Mouse (Mus musculus) left cerebral cortex, adult 2 months (tissue): ENCODE measurements around the gene Hoxc10. TPM values are rescaled to one million over a fixed set of nuclear protein-coding genes. Genes with fewer than 3 reads are reported as not detected.

Experiments
- DNase-seq, 2 experiments: peaks; one replicate each; pipeline ENCODE4 v3.0.0; 2021 to 2022; ENCODE audit warnings: low spot score in 2 of 2, mixed read lengths in 1 of 2; ENCODE audit errors: extremely low spot score in 1 of 2
- H3K27ac ChIP-seq: fragments of 200-600 bp; 2 replicates; pipeline ENCODE4 v1.8.1; 2022
- H3K4me3 ChIP-seq: fragments of 200-600 bp; 2 replicates; pipeline ENCODE4 v1.8.1; 2022
- CTCF ChIP-seq: fragments of 200-600 bp; IDR thresholded peaks from 2 replicates; pipeline ENCODE4 v1.8.1; 2022; ENCODE audit warnings: antibody characterized with exemption, mild to moderate bottlenecking, moderate library complexity
- intact Hi-C: fragments of 180-260 bp; cut with DNase I; formaldehyde crosslinking; loops from one replicate; pipeline ENCODE4 v1.15.1; 2025
- total RNA-seq, 2 experiments: library from RNA; stranded (reverse); gene quantifications; 2 replicates each; pipeline ENCODE4 v1.2.3; 2021

Hoxc10 gene
- total RNA-seq, 2 experiments from 2014 or later: not detected

GRCm38 (mm10) chr15:103001370-103001769 lies 34.8 kb downstream of the Hoxc10 start:
- no peak for DNase-seq
- Histone ChIP-seq H3K4me3 (no peak overlapping the region), H3K27ac (no peak overlapping the region)
- intact Hi-C loops: no loop called here
- no peak for TF ChIP-seq CTCF

- intact Hi-C loops: no loop called here
- TF ChIP-seq CTCF: no peak
- Histone ChIP-seq H3K4me3 (no peak overlapping the region), H3K27ac (no peak overlapping the region)
- no peak for DNase-seq
These were observed 35.6 kb downstream of the Hoxc10 start for GRCm38 (mm10) chr15:103002156-103002555.

GRCm38 (mm10) chr15:103002821-103003448 lies 36.3 kb downstream of the Hoxc10 start:
- H3K27ac ChIP-seq: no peak overlapping the region
- no peak for DNase-seq
- TF ChIP-seq CTCF: no peak
- no peak overlapping the region for H3K4me3 ChIP-seq
- intact Hi-C loops: no loop called here

- no peak for DNase-seq
- TF ChIP-seq CTCF: no peak
- H3K4me3 ChIP-seq: no peak overlapping the region
- H3K27ac ChIP-seq: no peak overlapping the region
- intact Hi-C loops: no loop called here
These were observed 38.7 kb downstream of the Hoxc10 start for GRCm38 (mm10) chr15:103005308-103005707.

- no peak for DNase-seq
- no peak for TF ChIP-seq CTCF
- Histone ChIP-seq H3K27ac (no peak overlapping the region), H3K4me3 (no peak overlapping the region)
- intact Hi-C loops: no loop called here
These were observed 39.2 kb downstream of the Hoxc10 start for GRCm38 (mm10) chr15:103005797-103006196.

DNA sequence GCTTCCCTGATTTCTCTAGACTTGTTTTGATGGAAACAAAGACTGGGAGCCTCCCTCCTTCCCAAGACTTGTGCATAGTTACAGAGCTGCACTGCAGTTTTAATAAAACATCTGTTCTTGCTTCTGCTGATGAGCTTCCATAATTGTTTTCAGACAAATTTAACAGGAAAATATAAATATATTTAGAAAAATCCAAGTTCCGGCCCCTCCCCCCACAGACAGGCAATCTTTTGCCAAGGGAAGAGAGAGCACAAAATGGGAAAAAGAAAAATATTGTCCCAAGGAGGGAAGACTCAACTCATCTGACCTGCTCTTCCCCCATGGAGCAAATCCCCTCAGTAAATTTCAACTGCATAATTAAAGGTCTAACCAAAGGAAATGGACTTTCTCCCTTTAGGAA lies 39.7 kb downstream of the Hoxc10 start:
- intact Hi-C loops: no loop called here

DNA sequence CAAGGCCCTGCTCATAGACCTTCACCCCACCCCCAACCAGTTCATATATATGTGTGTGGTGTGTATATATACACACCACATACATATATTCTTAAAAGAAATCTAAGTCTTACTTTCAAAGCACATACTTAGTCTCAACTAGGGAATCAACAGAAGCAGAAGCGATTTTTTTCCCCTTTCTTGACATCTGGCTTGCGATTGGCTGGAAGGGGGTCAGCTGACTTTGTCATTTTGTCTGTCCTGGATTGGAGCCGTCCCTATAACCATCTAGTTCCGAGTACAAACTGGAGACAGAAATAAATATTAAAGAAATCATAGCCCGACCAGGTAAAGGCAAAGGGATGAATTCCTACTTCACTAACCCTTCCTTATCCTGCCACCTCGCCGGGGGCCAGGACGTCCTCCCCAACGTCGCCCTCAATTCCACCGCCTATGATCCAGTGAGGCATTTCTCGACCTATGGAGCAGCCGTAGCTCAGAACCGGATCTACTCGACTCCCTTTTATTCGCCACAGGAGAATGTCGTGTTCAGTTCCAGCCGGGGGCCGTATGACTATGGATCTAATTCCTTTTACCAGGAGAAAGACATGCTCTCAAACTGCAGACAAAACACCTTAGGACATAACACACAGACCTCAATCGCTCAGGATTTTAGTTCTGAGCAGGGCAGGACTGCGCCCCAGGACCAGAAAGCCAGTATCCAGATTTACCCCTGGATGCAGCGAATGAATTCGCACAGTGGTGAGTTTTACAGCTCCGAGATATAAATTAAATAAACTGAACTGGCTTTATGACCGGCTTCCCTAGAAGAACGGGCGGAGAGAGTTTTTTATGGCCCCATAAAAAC lies 42.9 kb downstream of the Hoxc10 start:
- intact Hi-C loops: loop anchor here (5.0 to 10.0 kb wide), 2 partner anchors 113 to 305 kb away; partner anchors contain the start of gene Gpr84
- Histone ChIP-seq H3K27ac (no peak overlapping the region), H3K4me3 (no peak overlapping the region)
- no peak for TF ChIP-seq CTCF
- DNase-seq: no peak

More for the DNA sequence above, 39.7 kb downstream of the Hoxc10 start:
- DNase-seq: no peak
- Histone ChIP-seq H3K27ac (no peak overlapping the region), H3K4me3 (no peak overlapping the region)
- no peak for TF ChIP-seq CTCF

GRCm38 (mm10) chr15:103010112-103010846 lies 43.7 kb downstream of the Hoxc10 start:
- TF ChIP-seq CTCF: no peak
- DNase-seq: no peak
- no peak overlapping the region for H3K4me3 ChIP-seq
- no peak overlapping the region for H3K27ac ChIP-seq
- intact Hi-C loops: loop anchor here (5.0 to 10.0 kb wide), 2 partner anchors 112 to 305 kb away; partner anchors contain the start of gene Gpr84

- no peak for DNase-seq
- TF ChIP-seq CTCF: no peak
- no peak overlapping the region for H3K27ac ChIP-seq
- intact Hi-C loops: loop anchor here (5.0 to 10.0 kb wide), 2 partner anchors 111 to 304 kb away; partner anchors contain the start of gene Gpr84
- H3K4me3 ChIP-seq: no peak overlapping the region
These were observed 44.4 kb downstream of the Hoxc10 start for GRCm38 (mm10) chr15:103010847-103011555.

DNA sequence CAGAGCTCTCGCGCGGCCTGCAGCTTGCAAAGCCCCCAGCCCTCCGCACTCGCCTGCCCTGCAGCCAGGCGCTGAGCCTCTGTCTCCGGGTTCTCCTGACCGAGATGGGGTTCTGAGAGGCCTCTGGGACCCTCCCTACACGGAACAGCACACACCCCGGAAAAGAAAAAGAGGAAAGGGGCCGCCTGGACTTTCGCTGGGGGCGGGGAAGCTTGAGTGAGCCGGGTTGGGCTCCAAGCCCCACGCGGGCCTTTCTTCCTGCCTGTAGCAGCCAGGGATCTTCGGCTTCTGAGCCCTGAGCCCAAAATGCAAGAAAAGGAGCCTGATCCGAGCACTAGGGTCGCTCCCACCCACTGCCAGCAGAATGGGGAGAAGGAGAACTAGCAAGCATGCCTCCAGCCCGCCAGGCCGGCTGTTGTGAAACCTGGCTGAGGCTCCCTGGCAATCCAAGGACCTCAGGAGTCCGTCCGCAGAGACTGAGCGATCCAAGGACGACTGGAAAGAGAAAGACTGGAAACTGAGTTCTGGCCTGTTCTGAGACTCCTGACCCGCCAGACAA lies 45.4 kb downstream of the Hoxc10 start:
- no peak for TF ChIP-seq CTCF
- intact Hi-C loops: loop anchor here (5.0 to 10.0 kb wide), 2 partner anchors 110 to 303 kb away; partner anchors contain the start of gene Gpr84
- Histone ChIP-seq H3K4me3 (no peak overlapping the region), H3K27ac (no peak overlapping the region)
- no peak for DNase-seq
